Mouse (Mus musculus): ENCODE measurements around the gene Pbxip1.

- TF ChIP-seq CTCF (IDR thresholded peaks at IDR 0.05; ENCODE audit: extremely low read depth, insufficient read length, insufficient replicate concordance, low read depth, low read length) (no peak), POLR2A (IDR thresholded peaks at IDR 0.05; ENCODE audit: low read depth, low read length) (no peak)
Measured at GRCm38 (mm10) chr3:89421810-89422473, 14.6 kb upstream of the Pbxip1 start.
